Mouse (Mus musculus) neural tube, embryonic 13.5 days (tissue): Measurements from ENCODE around the gene Zfp663. TPM values are rescaled to one million over a fixed set of nuclear protein-coding genes. Genes with fewer than 3 reads are reported as not detected.
A peak's percentile ranks its signal among the peaks of the same experiment; 100 is the strongest.

Source experiments
- ATAC-seq: fragments of 200-750 bp; cut with Nextera tagmentation; 2 replicates; pipeline ENCODE4 v1.8.0; 2017; ENCODE audit warnings: low read depth, mild to moderate bottlenecking, moderate TSS enrichment, moderate library complexity
- H3K27ac ChIP-seq: fragments of 300-500 bp; sonication (generic); replicated peaks from 2 replicates; pipeline ENCODE4 v1.5.1; 2015; ENCODE audit warnings: moderate library complexity, mild to moderate bottlenecking, inconsistent platforms
- H3K27me3 ChIP-seq: fragments of 300-500 bp; sonication (generic); 2 replicates; pipeline ENCODE4 v1.6.1; 2015; ENCODE audit warnings: mild to moderate bottlenecking, inconsistent platforms
- H3K36me3 ChIP-seq: fragments of 300-500 bp; sonication (generic); 2 replicates; pipeline ENCODE4 v1.6.1; 2015; ENCODE audit warnings: mild to moderate bottlenecking, inconsistent platforms
- H3K4me1 ChIP-seq: fragments of 300-500 bp; sonication (generic); replicated peaks from 2 replicates; pipeline ENCODE4 v1.6.1; 2015; ENCODE audit warnings: inconsistent platforms
- H3K4me2 ChIP-seq: fragments of 300-500 bp; sonication (generic); 2 replicates; pipeline ENCODE4 v1.6.1; 2015; ENCODE audit warnings: inconsistent platforms, mild to moderate bottlenecking, moderate library complexity
- H3K4me3 ChIP-seq: fragments of 300-500 bp; sonication (generic); 2 replicates; pipeline ENCODE4 v1.5.1; 2015; ENCODE audit warnings: mild to moderate bottlenecking, inconsistent platforms
- H3K9ac ChIP-seq: fragments of 300-500 bp; sonication (generic); 2 replicates; pipeline ENCODE4 v1.6.1; 2015; ENCODE audit warnings: moderate library complexity, mild to moderate bottlenecking, inconsistent platforms
- H3K9me3 ChIP-seq: fragments of 300-500 bp; sonication (generic); 2 replicates; pipeline ENCODE4 v1.6.1; 2016; ENCODE audit warnings: inconsistent platforms
- WGBS: fragments of 180-500 bp; shearing (Covaris S2); methylation state at CpG from one replicate; pipeline ENCODE4 v1.1.7; 2015; 5-methylcytosine and 5-hydroxymethylcytosine counted together
- polyA plus RNA-seq: library from polyadenylated mRNA; unstranded; fragments of >200 nt; fragmentation: Nextera tagmentation; extraction: Ambion mirVana; gene quantifications from 2 replicates; pipeline ENCODE4 v1.2.1, GENCODE M21; 2015

Zfp663 gene
- polyA plus RNA-seq, 1 experiment from 2014 or later: 6.9 TPM

GRCm38 (mm10) chr2:165396831-165397501 lies 28.4 kb upstream of the Zfp663 start:
- Histone ChIP-seq H3K9ac (no peak overlapping the region), H3K4me2 (no peak overlapping the region), H3K27ac (peak overlapping the region; percentile 76), H3K9me3 (no peaks in the 10 kb centered on the region), H3K4me1 (peaks cover 17% of the 10 kb centered on the region), H3K27me3 (no peaks in the 10 kb centered on the region), H3K4me3 (no peak overlapping the region), H3K36me3 (no peaks in the 10 kb centered on the region)
- peak; percentile 61 for ATAC-seq
- WGBS: 38% methylated on average over 20 of the region's 20 CpGs

- no peak for ATAC-seq
- Histone ChIP-seq H3K4me3 (no peak overlapping the region), H3K9me3 (no peaks in the 10 kb centered on the region), H3K4me1 (peaks cover 10% of the 10 kb centered on the region), H3K9ac (no peak overlapping the region), H3K36me3 (no peaks in the 10 kb centered on the region), H3K27me3 (no peaks in the 10 kb centered on the region), H3K4me2 (no peak overlapping the region), H3K27ac (no peak overlapping the region)
- WGBS: 80% methylated on average over 4 of the region's 4 CpGs
Observed at GRCm38 (mm10) chr2:165392156-165392555, 23.6 kb upstream of the Zfp663 start.

- Histone ChIP-seq H3K4me1 (peaks cover 10% of the 10 kb centered on the region), H3K27me3 (no peaks in the 10 kb centered on the region), H3K4me2 (no peak overlapping the region), H3K36me3 (peaks cover 4% of the 10 kb centered on the region), H3K27ac (no peak overlapping the region), H3K4me3 (no peak overlapping the region), H3K9ac (no peak overlapping the region), H3K9me3 (no peaks in the 10 kb centered on the region)
- ATAC-seq: no peak
- WGBS: 14% methylated on average over 8 of the region's 8 CpGs
Observed at GRCm38 (mm10) chr2:165391561-165391960, 23.0 kb upstream of the Zfp663 start.

DNA sequence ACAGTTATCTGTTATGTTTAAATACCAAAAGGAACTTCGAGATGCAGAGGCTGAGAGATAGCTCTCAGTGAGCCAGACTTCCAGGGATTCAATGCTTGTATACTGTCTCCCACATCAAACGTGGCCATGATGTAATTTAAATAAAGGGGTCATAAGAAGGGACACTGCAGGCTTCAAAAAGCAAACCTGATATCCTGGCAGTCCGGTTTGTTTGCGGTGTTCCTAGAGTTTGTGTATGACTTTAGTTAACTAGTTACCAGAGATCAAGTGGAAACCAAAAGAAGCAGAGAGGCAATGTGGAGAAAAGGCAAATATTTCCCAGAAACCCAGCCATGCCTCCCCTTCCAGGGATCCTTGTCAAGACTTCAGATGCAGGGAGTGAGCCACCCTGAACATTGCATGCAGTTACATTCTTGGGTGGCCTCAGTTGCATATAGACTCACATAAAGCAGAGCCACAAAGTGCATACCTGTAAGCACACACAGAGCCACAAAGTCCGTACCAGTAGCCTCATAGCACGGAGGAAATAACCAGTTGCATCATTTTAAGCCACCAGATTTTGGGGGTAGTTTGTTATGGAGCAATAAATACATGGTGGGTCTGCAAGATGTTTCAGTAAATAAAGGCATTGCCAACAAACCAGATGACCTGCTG lies 20.9 kb upstream of the Zfp663 start:
- no peak overlapping the region for H3K27ac ChIP-seq
- H3K4me3 ChIP-seq: no peak overlapping the region
- ATAC-seq: no peak
- WGBS: 83% methylated on average over 6 of the region's 6 CpGs
- H3K36me3 ChIP-seq: peaks cover 25% of the 10 kb centered on the region
- no peak overlapping the region for H3K4me2 ChIP-seq
- H3K27me3 ChIP-seq: no peaks in the 10 kb centered on the region
- H3K4me1 ChIP-seq: peaks cover 27% of the 10 kb centered on the region
- H3K9me3 ChIP-seq: no peaks in the 10 kb centered on the region
- H3K9ac ChIP-seq: no peak overlapping the region

GRCm38 (mm10) chr2:165387844-165388495 lies 19.4 kb upstream of the Zfp663 start, which contains the start of gene Zfp334:
Zfp334 (minus strand) TSS chr2:165388259.
- Histone ChIP-seq H3K36me3 (peaks cover 40% of the 10 kb centered on the region), H3K9ac (peak within 1 kb of the TSS; percentile 97), H3K9me3 (no peaks in the 10 kb centered on the region), H3K4me2 (peak within 1 kb of the TSS; percentile 65), H3K27me3 (no peaks in the 10 kb centered on the region), H3K27ac (peak within 1 kb of the TSS; percentile 95), H3K4me1 (peaks cover 27% of the 10 kb centered on the region), H3K4me3 (peak within 1 kb of the TSS; percentile 94)
- WGBS: under 1% methylated on average over 40 of the region's 40 CpGs
- ATAC-seq: peak; percentile 94

GRCm38 (mm10) chr2:165387370-165387769 lies 18.8 kb upstream of the Zfp663 start:
- Histone ChIP-seq H3K27ac (peak overlapping the region; percentile 95), H3K4me3 (peak overlapping the region; percentile 94), H3K9ac (peak overlapping the region; percentile 97), H3K9me3 (no peaks in the 10 kb centered on the region), H3K36me3 (peaks cover 46% of the 10 kb centered on the region), H3K4me2 (peak overlapping the region; percentile 65), H3K27me3 (no peaks in the 10 kb centered on the region), H3K4me1 (peaks cover 27% of the 10 kb centered on the region)
- WGBS: 4% methylated on average over 4 of the region's 4 CpGs
- no peak for ATAC-seq

GRCm38 (mm10) chr2:165380050-165380449 lies 11.5 kb upstream of the Zfp663 start:
- H3K27me3 ChIP-seq: no peaks in the 10 kb centered on the region
- ATAC-seq: no peak

DNA sequence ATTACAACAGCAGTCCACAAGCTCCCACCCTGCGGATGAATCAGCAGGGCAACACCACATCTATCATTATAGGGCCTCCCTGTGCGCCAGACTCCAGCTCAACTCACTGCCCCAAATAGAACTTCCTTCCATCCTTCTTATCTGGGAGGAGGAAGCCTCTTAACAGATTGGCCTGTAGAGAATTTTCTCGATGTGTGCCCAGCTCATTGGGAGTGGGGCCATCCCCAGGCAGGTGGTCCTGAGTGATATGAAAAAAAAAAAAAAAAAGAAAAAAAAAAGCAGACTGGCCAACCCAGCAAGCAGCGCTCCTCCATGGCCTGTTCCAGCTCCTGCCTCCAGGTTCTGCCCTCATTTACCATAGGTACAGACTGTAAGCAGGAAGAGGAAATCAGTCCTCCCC lies 7.5 kb upstream of the Zfp663 start:
- Histone ChIP-seq H3K4me3 (no peak overlapping the region), H3K27me3 (no peaks in the 10 kb centered on the region), H3K9ac (no peak overlapping the region), H3K4me1 (peaks cover 15% of the 10 kb centered on the region), H3K9me3 (0 out of 2 replicates have a peak, but pooled peaks cover 4% of the 10 kb centered on the region), H3K36me3 (peaks cover 62% of the 10 kb centered on the region), H3K4me2 (no peak overlapping the region), H3K27ac (no peak overlapping the region)
- no peak for ATAC-seq
- WGBS: 72% methylated on average over 4 of the region's 4 CpGs

More at GRCm38 (mm10) chr2:165380050-165380449, 11.5 kb upstream of the Zfp663 start:
- H3K9ac ChIP-seq: no peak overlapping the region
- H3K27ac ChIP-seq: no peak overlapping the region
- peaks cover 18% of the 10 kb centered on the region for H3K4me1 ChIP-seq
- H3K9me3 ChIP-seq: 0 out of 2 replicates have a peak, but pooled peaks cover 10% of the 10 kb centered on the region
- H3K36me3 ChIP-seq: peaks cover 94% of the 10 kb centered on the region
- H3K4me3 ChIP-seq: no peak overlapping the region
- WGBS: 96% methylated on average over 25 of the region's 25 CpGs
- H3K4me2 ChIP-seq: no peak overlapping the region

DNA sequence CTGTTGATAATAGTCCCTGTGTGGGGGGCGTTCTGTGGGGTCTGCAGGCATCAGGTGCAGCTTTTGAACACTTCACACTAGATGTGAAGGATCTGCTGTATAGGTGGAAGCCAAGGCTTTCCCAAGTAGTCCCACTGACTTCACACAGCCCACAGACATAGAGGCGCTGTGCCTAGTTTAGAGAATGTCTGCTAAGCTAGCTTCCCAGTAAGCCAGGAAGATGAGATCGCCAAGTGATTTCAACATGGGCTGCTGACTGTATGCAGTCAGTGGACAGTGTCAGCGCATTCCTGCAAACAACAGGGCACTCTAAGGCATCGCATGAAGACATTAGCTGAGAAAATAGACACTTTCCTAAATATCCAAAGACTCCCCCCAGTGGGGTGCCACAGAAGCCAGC lies 6.9 kb upstream of the Zfp663 start:
- H3K27ac ChIP-seq: no peak overlapping the region
- ATAC-seq: no peak
- H3K4me1 ChIP-seq: peaks cover 15% of the 10 kb centered on the region
- 85% methylated on average over 5 of the region's 5 CpGs for WGBS
- no peaks in the 10 kb centered on the region for H3K9me3 ChIP-seq
- H3K36me3 ChIP-seq: peaks cover 57% of the 10 kb centered on the region
- H3K4me3 ChIP-seq: no peak overlapping the region
- no peaks in the 10 kb centered on the region for H3K27me3 ChIP-seq
- H3K4me2 ChIP-seq: no peak overlapping the region
- no peak overlapping the region for H3K9ac ChIP-seq

DNA sequence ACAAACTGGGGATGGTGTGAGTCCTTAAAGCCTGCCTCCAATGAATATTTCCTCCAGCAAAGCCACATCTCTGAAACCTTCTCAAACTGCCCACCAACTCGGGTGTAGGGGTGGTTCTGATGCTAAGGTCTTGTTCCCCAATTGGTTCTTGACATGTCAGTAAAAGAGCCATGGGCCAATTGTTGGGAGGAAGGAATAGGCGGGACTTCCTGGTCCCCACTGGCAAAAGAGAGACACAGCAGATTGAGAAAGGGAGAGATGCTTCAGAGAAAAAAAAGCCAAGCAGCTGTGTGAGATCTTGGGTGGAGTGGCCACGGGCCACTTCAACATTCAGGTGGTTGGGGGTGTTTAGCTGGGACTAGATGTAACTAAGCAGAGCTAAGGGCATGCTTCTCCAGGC lies 2.5 kb upstream of the Zfp663 start:
- 30% methylated on average over 3 of the region's 3 CpGs for WGBS
- no peak overlapping the region for H3K4me3 ChIP-seq

DNA sequence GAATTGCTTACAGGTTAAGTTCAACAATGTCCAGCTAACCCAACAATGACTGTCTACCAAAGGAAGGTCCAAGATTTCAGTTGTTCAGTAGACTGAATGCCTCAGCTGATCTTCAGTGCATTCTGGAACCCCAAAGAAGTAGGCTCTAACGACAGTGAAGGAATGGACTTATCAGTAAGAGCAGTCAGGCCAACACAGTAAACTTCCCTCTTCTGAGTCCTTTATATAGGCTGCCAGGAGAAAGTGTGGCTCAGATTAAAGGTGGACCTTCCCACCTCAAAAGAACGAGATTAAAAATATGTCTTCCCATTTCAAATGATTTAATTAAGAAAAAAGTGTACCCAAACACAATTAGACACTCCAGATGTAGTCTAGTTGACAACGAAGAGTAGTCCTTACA lies 1.8 kb upstream of the Zfp663 start:
- 81% methylated on average over 3 of the region's 3 CpGs for WGBS
- Histone ChIP-seq H3K27ac (no peak overlapping the region), H3K4me1 (peaks cover 29% of the 10 kb centered on the region), H3K9ac (no peak overlapping the region), H3K4me3 (no peak overlapping the region), H3K9me3 (no peaks in the 10 kb centered on the region), H3K36me3 (peaks cover 12% of the 10 kb centered on the region), H3K27me3 (peaks cover 3% of the 10 kb centered on the region; the same call in 1 of the 2 replicates), H3K4me2 (no peak overlapping the region)
- no peak for ATAC-seq

More for the DNA sequence above, 2.5 kb upstream of the Zfp663 start:
- H3K4me1 ChIP-seq: peaks cover 29% of the 10 kb centered on the region
- no peaks in the 10 kb centered on the region for H3K27me3 ChIP-seq
- no peak for ATAC-seq
- no peak overlapping the region for H3K9ac ChIP-seq
- no peaks in the 10 kb centered on the region for H3K9me3 ChIP-seq
- H3K4me2 ChIP-seq: peak overlapping the region; percentile 11; the same call in 1 of the 2 replicates
- peaks cover 19% of the 10 kb centered on the region for H3K36me3 ChIP-seq
- no peak overlapping the region for H3K27ac ChIP-seq

DNA sequence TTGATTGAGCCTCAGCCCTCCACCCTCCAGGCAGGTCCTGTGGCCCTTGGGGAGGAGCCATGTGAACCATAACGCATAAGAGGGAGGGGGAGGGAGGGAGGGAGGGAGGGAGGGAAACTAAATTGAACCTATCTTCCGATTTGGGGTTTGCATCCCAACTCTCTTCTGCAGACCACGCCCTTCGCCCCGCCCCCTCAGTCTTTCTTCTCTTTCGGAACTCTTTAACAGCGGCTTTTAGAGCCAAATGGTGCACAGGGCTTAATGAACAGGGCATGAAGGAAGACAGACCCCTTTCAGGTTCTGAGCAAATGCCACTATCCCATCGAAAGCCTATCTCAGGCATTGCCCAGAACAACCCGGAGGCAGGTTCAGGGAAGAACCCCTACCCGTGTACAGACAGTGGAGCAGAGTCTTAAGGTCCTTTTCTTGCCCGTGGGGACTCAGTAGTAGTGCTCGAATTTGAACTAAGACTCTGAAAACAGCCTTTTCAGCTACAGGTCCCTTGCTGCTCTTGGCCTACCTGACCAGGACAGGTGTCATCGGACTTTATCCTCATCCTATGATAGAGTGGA lies 575 bp downstream of the Zfp663 start:
- under 1% methylated on average over 13 of the region's 13 CpGs for WGBS

More for the DNA sequence above, 575 bp downstream of the Zfp663 start:
- Histone ChIP-seq H3K9me3 (no peaks in the 10 kb centered on the region), H3K36me3 (no peaks in the 10 kb centered on the region), H3K27me3 (peaks cover 3% of the 10 kb centered on the region; the same call in 1 of the 2 replicates), H3K4me3 (peak overlapping the region; percentile 49), H3K27ac (peak overlapping the region; percentile 82), H3K4me1 (peaks cover 42% of the 10 kb centered on the region), H3K4me2 (peak overlapping the region; percentile 79), H3K9ac (peak overlapping the region; percentile 81)
- peak; percentile 36; the same call in 1 of the 2 replicates for ATAC-seq
